Mouse (Mus musculus): ENCODE measurements at regions not wholly inside any gene's neighbourhood (a gene's known extent, or its start where the extent isn't known, plus 50 kb on each side); places are given as distances from the start of the nearest gene placed in this dataset.
A peak's percentile ranks its signal among the peaks of the same experiment; 100 is the strongest.

DNA sequence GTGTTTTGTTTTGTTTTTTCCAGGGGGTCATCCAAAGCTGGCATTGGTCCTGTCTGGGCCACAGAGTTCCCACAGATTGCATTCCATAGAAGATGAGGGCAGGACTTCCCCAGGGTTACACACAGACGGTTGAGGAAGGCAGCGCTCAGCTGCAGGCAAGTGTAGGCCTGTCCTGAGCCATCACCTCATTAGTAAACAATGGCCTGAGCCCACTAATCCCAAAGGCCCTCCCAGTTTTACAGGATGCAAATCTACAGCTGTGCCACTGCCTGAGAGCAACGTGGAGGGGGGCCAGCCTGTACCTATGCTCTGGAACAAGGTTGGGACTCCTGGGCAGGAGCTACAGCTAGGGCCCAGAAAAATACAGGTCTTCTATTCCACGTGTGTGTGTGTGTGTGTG lies 55.7 kb upstream of the Tle3 start:
- dilution Hi-C loops (cut with MboI; ENCODE audit: extremely low pct_ligation_motif_present, extremely low pct_unique_long_range_greater_than_20kb, low sequenced_read_pairs) (no loop called here), in situ Hi-C loops (cut with MboI; ENCODE audit: low pct_ligation_motif_present, low pct_unique_long_range_greater_than_20kb, low sequenced_read_pairs) (no loop called here)

DNA sequence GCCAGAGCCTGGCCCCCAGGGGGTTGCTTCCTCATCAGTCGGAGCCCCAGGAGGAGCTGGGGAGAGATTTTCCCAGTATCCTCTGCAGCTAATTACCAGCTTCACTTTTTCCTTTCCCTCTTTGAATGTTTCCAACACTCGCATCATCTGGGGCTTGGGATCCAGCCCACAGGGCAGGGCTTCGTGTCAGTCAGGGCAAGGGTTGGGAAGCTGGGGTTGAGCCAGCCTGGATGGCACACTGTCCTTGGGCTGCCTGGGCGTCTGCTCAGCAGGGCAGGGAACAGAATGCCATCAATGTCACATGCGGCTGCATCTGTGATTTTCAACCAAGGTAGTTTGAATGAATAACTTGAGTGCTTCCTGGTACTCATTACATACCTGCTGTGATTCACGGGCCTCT lies 52.4 kb upstream of the Tle3 start:
- H3K27me3 ChIP-seq (replicated peaks) = peaks cover 2% of the 10 kb centered on the region
- H3K9ac ChIP-seq (ENCODE audit: insufficient read depth, low read depth) = no peak overlapping the region
- no peak overlapping the region for H3K27ac ChIP-seq (ENCODE audit: insufficient read depth, low read depth)
- dilution Hi-C loops (cut with MboI; ENCODE audit: extremely low pct_ligation_motif_present, extremely low pct_unique_long_range_greater_than_20kb, low sequenced_read_pairs) = no loop called here
- H3K4me3 ChIP-seq (replicated peaks in 1 of 3; ENCODE audit: low read depth in 2 of 3, low read length in 2 of 3, poor library complexity in 1 of 3) = no peak overlapping the region
- TF ChIP-seq IRF4 (IDR thresholded peaks at IDR 0.05; ENCODE audit: low read depth, low read length) (no peak), MAZ (IDR thresholded peaks at IDR 0.05; ENCODE audit: low read depth, low read length) (no peak), EP300 (IDR thresholded peaks at IDR 0.05; ENCODE audit: low read length) (no peak), PAX5 (IDR thresholded peaks at IDR 0.05; ENCODE audit: low read length) (no peak), GABPA (IDR thresholded peaks at IDR 0.05; ENCODE audit: insufficient replicate concordance, low read depth, low read length) (no peak), MYC (IDR thresholded peaks at IDR 0.05; ENCODE audit: low read depth, low read length) (no peak), MAX (IDR thresholded peaks at IDR 0.05; ENCODE audit: low read length) (no peak)
- H3K36me3 ChIP-seq (replicated peaks in 1 of 2; ENCODE audit: control insufficient read depth in 1 of 2, insufficient read depth in 1 of 2, low read length in 1 of 2) = no peaks in the 10 kb centered on the region
- in situ Hi-C loops (cut with MboI; ENCODE audit: low pct_ligation_motif_present, low pct_unique_long_range_greater_than_20kb, low sequenced_read_pairs) = no loop called here
- peaks cover 26 to 67% of the 10 kb centered on the region in 2 experiments for H3K4me1 ChIP-seq (ENCODE audit: control insufficient read depth in 1 of 2, insufficient read depth in 2 of 2)
- H3K4me2 ChIP-seq (ENCODE audit: insufficient read depth, low read depth, poor library complexity, severe bottlenecking) = no peak overlapping the region
- H3K9me3 ChIP-seq (replicated peaks; ENCODE audit: low read length) = peaks cover 2% of the 10 kb centered on the region
- no peaks in the 10 kb centered on the region for H3K79me2 ChIP-seq (replicated peaks; ENCODE audit: control insufficient read depth, extremely low read depth, insufficient read depth, poor library complexity, severe bottlenecking)
- DNase-seq (ENCODE audit: extremely low read depth) = no peak

More for the DNA sequence above, 55.7 kb upstream of the Tle3 start:
- Histone ChIP-seq H3K27me3 (replicated peaks) (peaks cover 2% of the 10 kb centered on the region), H3K4me3 (replicated peaks in 1 of 3; ENCODE audit: low read depth in 2 of 3, low read length in 2 of 3, poor library complexity in 1 of 3) (no peak overlapping the region), H3K79me2 (replicated peaks; ENCODE audit: control insufficient read depth, extremely low read depth, insufficient read depth, poor library complexity, severe bottlenecking) (no peaks in the 10 kb centered on the region), H3K4me1 (ENCODE audit: control insufficient read depth in 1 of 2, insufficient read depth in 2 of 2) (peaks cover 16 to 46% of the 10 kb centered on the region in 2 experiments), H3K4me2 (ENCODE audit: insufficient read depth, low read depth, poor library complexity, severe bottlenecking) (no peak overlapping the region; the same call in 1 of the 2 replicates), H3K9me3 (replicated peaks; ENCODE audit: low read length) (peaks cover 2% of the 10 kb centered on the region), H3K9ac (ENCODE audit: insufficient read depth, low read depth) (no peak overlapping the region), H3K36me3 (replicated peaks in 1 of 2; ENCODE audit: control insufficient read depth in 1 of 2, insufficient read depth in 1 of 2, low read length in 1 of 2) (no peaks in the 10 kb centered on the region), H3K27ac (ENCODE audit: insufficient read depth, low read depth) (no peak overlapping the region)
- DNase-seq (ENCODE audit: extremely low read depth) = peak; percentile 56
- no peak for TF ChIP-seq USF2 (conservative IDR thresholded peaks at IDR 0.05; ENCODE audit: low read depth, low read length)
- TF ChIP-seq BHLHE40 (IDR thresholded peaks at IDR 0.05; ENCODE audit: low read depth, low read length) = peak; percentile 41; the same call in 1 of the 2 replicates
- TF ChIP-seq ZNF384 (IDR thresholded peaks at IDR 0.05; ENCODE audit: low read depth, low read length) = no peak
- peak; percentile 69 for TF ChIP-seq ETS1 (conservative IDR thresholded peaks at IDR 0.05; ENCODE audit: low read depth, low read length)
- TF ChIP-seq SMC3 (IDR thresholded peaks at IDR 0.05; ENCODE audit: low read depth, low read length) = no peak
- no peak for TF ChIP-seq MXI1 (IDR thresholded peaks at IDR 0.05; ENCODE audit: low read depth, low read length)
- no peak for TF ChIP-seq ELF1 (IDR thresholded peaks at IDR 0.05; ENCODE audit: low read depth, low read length)
- no peak for TF ChIP-seq JUND (conservative IDR thresholded peaks at IDR 0.05; ENCODE audit: low read depth, low read length)
- TF ChIP-seq E2F4 (IDR thresholded peaks at IDR 0.05; ENCODE audit: insufficient replicate concordance, low read depth, low read length) = no peak
- TF ChIP-seq USF1 (IDR thresholded peaks at IDR 0.05; ENCODE audit: low read depth, low read length) = no peak
- TF ChIP-seq RCOR1 (conservative IDR thresholded peaks at IDR 0.05; ENCODE audit: low read depth, low read length) = no peak
- TF ChIP-seq MEF2A (IDR thresholded peaks at IDR 0.05; ENCODE audit: borderline replicate concordance, low read depth, low read length) = peak; percentile 62
- peak; percentile 92; the same call in 1 of the 2 replicates for TF ChIP-seq CHD1 (IDR thresholded peaks at IDR 0.05; ENCODE audit: low read depth, low read length)
- peak; percentile 80 for TF ChIP-seq TCF12 (IDR thresholded peaks at IDR 0.05; ENCODE audit: low read depth, low read length)
- TF ChIP-seq EP300 (IDR thresholded peaks at IDR 0.05; ENCODE audit: low read length) = peak; percentile 74
- peak; percentile 66; the same call in 1 of the 2 replicates for TF ChIP-seq IRF4 (IDR thresholded peaks at IDR 0.05; ENCODE audit: low read depth, low read length)
- TF ChIP-seq PAX5 (IDR thresholded peaks at IDR 0.05; ENCODE audit: low read length) = no peak
